ENCODE assay signal across 30 mouse cellular contexts in the genomic region with DNA sequence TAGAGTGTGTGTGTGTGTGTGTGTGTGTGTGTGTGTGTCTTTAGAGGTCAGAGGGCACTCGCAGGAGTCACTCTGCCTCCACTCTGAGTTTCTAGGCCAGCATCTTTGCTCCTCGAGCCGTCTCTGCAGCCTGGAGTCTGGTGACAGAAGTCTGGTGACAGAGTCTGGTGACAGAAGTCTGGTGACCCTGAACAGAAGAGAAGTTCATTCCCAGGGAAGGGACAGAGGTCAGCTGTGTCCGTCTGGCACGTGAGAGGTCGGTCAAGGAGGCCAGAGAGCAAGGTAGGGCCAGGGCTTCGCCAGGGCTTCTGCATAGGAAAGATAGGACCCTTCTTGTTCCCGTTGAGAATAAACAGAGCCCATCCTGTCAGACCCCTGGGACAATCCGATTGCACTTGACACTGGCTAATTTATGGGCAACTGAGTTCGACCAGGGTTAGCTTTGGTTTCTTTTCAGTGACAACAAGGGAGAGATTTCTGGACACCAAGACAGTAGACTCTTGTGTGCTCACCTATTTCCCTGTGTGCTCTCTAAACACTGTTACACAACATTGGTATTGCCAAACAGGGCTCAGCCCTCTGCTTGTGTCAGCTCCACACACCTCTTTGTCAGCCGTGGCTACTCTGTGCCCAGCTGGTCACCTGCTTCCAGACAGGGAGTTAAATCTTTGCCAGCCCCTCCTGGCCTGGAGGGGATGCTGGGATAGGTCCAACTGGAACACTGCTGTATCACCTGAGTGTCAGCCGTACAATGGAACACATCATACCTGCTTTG. TPM values are rescaled to one million over a fixed set of nuclear protein-coding genes. Genes with fewer than 3 reads are reported as not detected.
DNase-seq lines count a peak whose midpoint lies in the region; ATAC-seq and TF ChIP-seq lines count a peak whose summit lies in the region.
"Had no signal": no experiment of that assay in that cellular context is flagged by ENCODE, and none has a peak within 500 bp of the region (broad histone marks: within the 10 kb centered on the region; RNA-seq: fewer than 3 reads in every experiment).

No protein-coding gene starts in this region.

- no peak for TF ChIP-seq CTCF in liver, embryonic 14.5 days (IDR thresholded peaks at IDR 0.05; ENCODE audit: low read depth)

- H3K4me1 ChIP-seq in heart, embryonic 12.5 days (replicated peaks), result peaks cover 12% of the 10 kb centered on the region
- H3K4me1 ChIP-seq in liver, embryonic 12.5 days, result peaks cover 18% of the 10 kb centered on the region
- peaks cover 0 to 7% of the 10 kb centered on the region in 2 experiments; a peak in 2 of 4 replicates for H3K4me1 ChIP-seq in liver, embryonic 14.5 days (replicated peaks; ENCODE audit: control insufficient read depth in 2 of 2, insufficient read depth in 2 of 2, low read length in 1 of 2)

- no peak for ATAC-seq in heart, embryonic 12.5 days (ENCODE audit: insufficient number of reproducible peaks, low FRiP score)
- peak; percentile 50 for ATAC-seq in liver, embryonic 12.5 days
- peak; percentile 77 for ATAC-seq in liver, embryonic 14.5 days (ENCODE audit: insufficient read depth)
- 0 out of 2 replicates have a peak, but pooled peaks have one; percentile 30 for ATAC-seq in neutrophil, adult 5-6 weeks (ENCODE audit: extremely low read depth, insufficient number of reproducible peaks, low FRiP score, poor library complexity, severe bottlenecking)
- ATAC-seq: forebrain, postnatal 0 days had no signal

- no peak overlapping the region for H3K4me2 ChIP-seq in heart, embryonic 12.5 days
- H3K4me2 ChIP-seq in liver, embryonic 12.5 days, result no peak overlapping the region
- H3K4me2 ChIP-seq in liver, embryonic 14.5 days (ENCODE audit: low read depth), result no peak overlapping the region
- H3K4me2 ChIP-seq: hindbrain, embryonic 15.5 days; midbrain, embryonic 11.5 days had no signal

- DNase-seq in heart, adult 11 months, result peak; percentile 92
- no peak for DNase-seq in liver
- no peak for DNase-seq in liver, embryonic 14.5 days (ENCODE audit: low read depth in 3 of 3, low spot score in 3 of 3)
- no peak for DNase-seq in urinary bladder, adult 2 months (ENCODE audit: low spot score)
- no peak for DNase-seq in retina, embryonic 14.5 days (ENCODE audit: low spot score)
- DNase-seq: adrenal gland, postnatal 14 days; cerebellum, adult 11 months; cerebellum, adult 9-11 months; forebrain, postnatal 0 days; gastrocnemius, postnatal 25 days; heart, postnatal 4 days; lung, adult 2 months; lung, postnatal 4 days; thymus, adult 2 months had no signal

- no peak overlapping the region for H3K27ac ChIP-seq in heart, embryonic 12.5 days (ENCODE audit: poor library complexity, severe bottlenecking)
- H3K27ac ChIP-seq in liver, embryonic 12.5 days, result peak overlapping the region; percentile 11
- H3K27ac ChIP-seq in liver, embryonic 14.5 days, result no peak overlapping the region
- H3K27ac ChIP-seq: hindbrain, embryonic 15.5 days; limb, embryonic 10.5 days had no signal

- H3K4me3 ChIP-seq in heart, embryonic 12.5 days, result no peak overlapping the region
- no peak overlapping the region for H3K4me3 ChIP-seq in liver, embryonic 12.5 days
- no peak overlapping the region for H3K4me3 ChIP-seq in liver, embryonic 14.5 days (ENCODE audit: insufficient read depth in 1 of 2, low read depth in 2 of 2, low read length in 2 of 2)
- H3K4me3 ChIP-seq: hindbrain, embryonic 15.5 days; limb, embryonic 10.5 days had no signal

- 79% methylated on average over 12 of the region's 12 CpGs for WGBS in heart, embryonic 12.5 days
- WGBS in liver, embryonic 12.5 days (ENCODE audit: insufficient replicate concordance), result 75% methylated on average over 12 of the region's 12 CpGs
- WGBS in liver, embryonic 14.5 days (ENCODE audit: insufficient replicate concordance), result 69% methylated on average over 12 of the region's 12 CpGs

- peaks cover 78% of the 10 kb centered on the region for H3K36me3 ChIP-seq in heart, embryonic 12.5 days
- H3K36me3 ChIP-seq in liver, embryonic 12.5 days, result peaks cover 81% of the 10 kb centered on the region
- peaks cover 2% of the 10 kb centered on the region for H3K36me3 ChIP-seq in liver, embryonic 14.5 days (replicated peaks; ENCODE audit: control insufficient read depth, insufficient read depth, low read depth)

- no peak overlapping the region for H3K9ac ChIP-seq in heart, embryonic 12.5 days
- no peak overlapping the region for H3K9ac ChIP-seq in liver, embryonic 12.5 days
- no peak overlapping the region for H3K9ac ChIP-seq in liver, embryonic 14.5 days (replicated peaks)
- H3K9ac ChIP-seq: forebrain, postnatal 0 days; hindbrain, embryonic 15.5 days had no signal

- TF ChIP-seq EP300 in liver, embryonic 14.5 days (IDR thresholded peaks at IDR 0.05; ENCODE audit: low read depth), result no peak

- H3K27me3 ChIP-seq in heart, embryonic 12.5 days (replicated peaks), result no peaks in the 10 kb centered on the region
- no peaks in the 10 kb centered on the region for H3K27me3 ChIP-seq in liver, embryonic 12.5 days (replicated peaks)
- H3K27me3 ChIP-seq in liver, embryonic 14.5 days (ENCODE audit: control insufficient read depth, insufficient read depth, low read length), result no peaks in the 10 kb centered on the region
- H3K27me3 ChIP-seq: hindbrain, embryonic 15.5 days had no signal

- no peaks in the 10 kb centered on the region for H3K9me3 ChIP-seq in heart, embryonic 12.5 days (replicated peaks)
- H3K9me3 ChIP-seq in liver, embryonic 12.5 days (replicated peaks), result no peaks in the 10 kb centered on the region
- no peaks in the 10 kb centered on the region for H3K9me3 ChIP-seq in liver, embryonic 14.5 days (ENCODE audit: control insufficient read depth, low read length)
- H3K9me3 ChIP-seq: hindbrain, embryonic 15.5 days; limb, embryonic 10.5 days had no signal

RNA-seq across cellular contexts. Expression of gene Xrcc1, which starts 6.1 kb away (rescaled TPM):
- polyA plus RNA-seq in heart, embryonic 12.5 days (2016; fragmentation: Nextera tagmentation; extraction: Ambion mirVana), result 70.5 and 71.7 TPM in 2 replicates
- 61.5 and 63.0 TPM in 2 replicates for polyA plus RNA-seq in liver, embryonic 12.5 days (2016; fragmentation: Nextera tagmentation; extraction: Ambion mirVana)
- polyA plus RNA-seq in liver, embryonic 14.5 days (2012; rRNA removed), result 27.8 and 28.8 TPM in 2 replicates
- 27.3 and 40.9 TPM in 2 replicates for polyA plus RNA-seq in liver, embryonic 14.5 days (2014; fragmentation: Nextera tagmentation; extraction: Ambion mirVana)
- 38.4 and 56.0 TPM in 2 replicates for total RNA-seq in neutrophil, adult 5-6 weeks (2017)
- 32.5 and 33.5 TPM in 2 replicates for polyA plus RNA-seq in urinary bladder, adult 2 months (2012; rRNA removed)

RNA-seq across cellular contexts. Expression of gene Pinlyp, which starts 6.3 kb away (rescaled TPM):
- polyA plus RNA-seq in heart, embryonic 12.5 days (2016; fragmentation: Nextera tagmentation; extraction: Ambion mirVana), result not detected in 2 replicates
- polyA plus RNA-seq in liver, embryonic 12.5 days (2016; fragmentation: Nextera tagmentation; extraction: Ambion mirVana), result not detected in 2 replicates
- polyA plus RNA-seq in liver, embryonic 14.5 days (2012; rRNA removed), result not detected in 2 replicates
- not detected in 2 replicates for polyA plus RNA-seq in liver, embryonic 14.5 days (2014; fragmentation: Nextera tagmentation; extraction: Ambion mirVana)
- total RNA-seq in neutrophil, adult 5-6 weeks (2017), result not detected in 2 replicates
- polyA plus RNA-seq in urinary bladder, adult 2 months (2012; rRNA removed), result 0.10 and 0.21 TPM in 2 replicates
- total RNA-seq: adrenal gland, postnatal 14 days; common myeloid progenitor, adult 5-6 weeks; gastrocnemius, postnatal 25 days; heart, adult 8-10 months; heart, postnatal 4 days; layer of hippocampus, adult 18-20 months; layer of hippocampus, postnatal 25 days; midbrain, postnatal 0 days had no signal
- polyA plus RNA-seq: embryonic facial prominence, embryonic 11.5 days; forebrain, embryonic 11.5 days; forebrain, postnatal 0 days; intestine, embryonic 14.5 days; limb, embryonic 10.5 days; midbrain, embryonic 11.5 days; midbrain, postnatal 0 days; neural tube, embryonic 14.5 days; small intestine, adult 2 months had no signal

RNA-seq across cellular contexts. Expression of gene Irgq, which starts 21.7 kb away (rescaled TPM):
- 9.0 TPM in 2 replicates for polyA plus RNA-seq in heart, embryonic 12.5 days (2016; fragmentation: Nextera tagmentation; extraction: Ambion mirVana)
- polyA plus RNA-seq in liver, embryonic 12.5 days (2016; fragmentation: Nextera tagmentation; extraction: Ambion mirVana), result 2.8 and 3.1 TPM in 2 replicates
- 1.7 and 1.8 TPM in 2 replicates for polyA plus RNA-seq in liver, embryonic 14.5 days (2012; rRNA removed)
- polyA plus RNA-seq in liver, embryonic 14.5 days (2014; fragmentation: Nextera tagmentation; extraction: Ambion mirVana), result 1.0 and 1.6 TPM in 2 replicates
- 12.4 and 14.0 TPM in 2 replicates for total RNA-seq in neutrophil, adult 5-6 weeks (2017)
- polyA plus RNA-seq in urinary bladder, adult 2 months (2012; rRNA removed), result 10.8 and 12.4 TPM in 2 replicates

RNA-seq across cellular contexts. Expression of gene Ethe1, which starts 35.2 kb away (rescaled TPM):
- polyA plus RNA-seq in heart, embryonic 12.5 days (2016; fragmentation: Nextera tagmentation; extraction: Ambion mirVana), result 17.6 and 19.2 TPM in 2 replicates
- 15.1 and 17.0 TPM in 2 replicates for polyA plus RNA-seq in liver, embryonic 12.5 days (2016; fragmentation: Nextera tagmentation; extraction: Ambion mirVana)
- 14.8 and 16.5 TPM in 2 replicates for polyA plus RNA-seq in liver, embryonic 14.5 days (2012; rRNA removed)
- 24.8 and 27.3 TPM in 2 replicates for polyA plus RNA-seq in liver, embryonic 14.5 days (2014; fragmentation: Nextera tagmentation; extraction: Ambion mirVana)
- 5.8 and 6.1 TPM in 2 replicates for total RNA-seq in neutrophil, adult 5-6 weeks (2017)
- polyA plus RNA-seq in urinary bladder, adult 2 months (2012; rRNA removed), result 59.0 and 67.0 TPM in 2 replicates

RNA-seq across cellular contexts. Expression of gene Zfp575, which starts 35.3 kb away (rescaled TPM):
- 0.69 and 1.1 TPM in 2 replicates for polyA plus RNA-seq in heart, embryonic 12.5 days (2016; fragmentation: Nextera tagmentation; extraction: Ambion mirVana)
- 0.41 and 0.57 TPM in 2 replicates for polyA plus RNA-seq in liver, embryonic 12.5 days (2016; fragmentation: Nextera tagmentation; extraction: Ambion mirVana)
- polyA plus RNA-seq in liver, embryonic 14.5 days (2012; rRNA removed), result 0.09 and 0.11 TPM in 2 replicates
- polyA plus RNA-seq in liver, embryonic 14.5 days (2014; fragmentation: Nextera tagmentation; extraction: Ambion mirVana), result 0.04 TPM in 1 of 2 replicates, not detected in the other
- not detected in 2 replicates for total RNA-seq in neutrophil, adult 5-6 weeks (2017)
- polyA plus RNA-seq in urinary bladder, adult 2 months (2012; rRNA removed), result 0.44 and 0.83 TPM in 2 replicates
- total RNA-seq: common myeloid progenitor, adult 5-6 weeks had no signal
